Mouse (Mus musculus) midbrain, embryonic 15.5 days (tissue): ENCODE results near the gene Actr5. TPM values are rescaled to one million over a fixed set of nuclear protein-coding genes. Genes with fewer than 3 reads are reported as not detected.
A peak's percentile ranks its signal among the peaks of the same experiment; 100 is the strongest.

Experiments used
- ATAC-seq: fragments of 200-750 bp; cut with Nextera tagmentation; replicated peaks from 2 replicates; pipeline ENCODE4 v1.8.0; 2017; ENCODE audit warnings: moderate TSS enrichment
- H3K27ac ChIP-seq: fragments of 300-500 bp; sonication (generic); 2 replicates; pipeline ENCODE4 v1.5.1; 2015; ENCODE audit warnings: mild to moderate bottlenecking, inconsistent platforms
- H3K27me3 ChIP-seq: fragments of 300-500 bp; sonication (generic); replicated peaks from 2 replicates; pipeline ENCODE4 v1.6.1; 2015; ENCODE audit warnings: inconsistent platforms
- H3K36me3 ChIP-seq: fragments of 300-500 bp; sonication (generic); replicated peaks from 2 replicates; pipeline ENCODE4 v1.6.1; 2015; ENCODE audit warnings: inconsistent platforms
- H3K4me1 ChIP-seq: fragments of 300-500 bp; sonication (generic); 2 replicates; pipeline ENCODE4 v1.6.1; 2015; ENCODE audit warnings: inconsistent platforms
- H3K4me2 ChIP-seq: fragments of 300-500 bp; sonication (generic); 2 replicates; pipeline ENCODE4 v1.6.1; 2015; ENCODE audit warnings: inconsistent platforms, mild to moderate bottlenecking, moderate library complexity
- H3K4me3 ChIP-seq: fragments of 300-500 bp; sonication (generic); 2 replicates; pipeline ENCODE4 v1.5.1; 2015; ENCODE audit warnings: mild to moderate bottlenecking, inconsistent platforms
- H3K9ac ChIP-seq: fragments of 300-500 bp; sonication (generic); 2 replicates; pipeline ENCODE4 v1.6.1; 2015; ENCODE audit warnings: mild to moderate bottlenecking, inconsistent platforms
- H3K9me3 ChIP-seq: fragments of 300-500 bp; sonication (generic); 2 replicates; pipeline ENCODE4 v1.6.1; 2016; ENCODE audit warnings: inconsistent platforms
- WGBS: fragments of 180-500 bp; shearing (Covaris S2); methylation state at CpG from one replicate; pipeline ENCODE4 v1.1.7; 2015; ENCODE audit warnings: mixed read lengths; 5-methylcytosine and 5-hydroxymethylcytosine counted together
- polyA plus RNA-seq: library from polyadenylated mRNA; unstranded; fragments of >200 nt; fragmentation: Nextera tagmentation; extraction: Ambion mirVana; gene quantifications from 2 replicates; pipeline ENCODE4 v1.2.1, GENCODE M21; 2015

Actr5 gene
- polyA plus RNA-seq, 1 experiment from 2014 or later: 11.7 TPM

GRCm38 (mm10) chr2:158615702-158616101 is 9.0 kb upstream of the Actr5 start:
- 2% methylated on average over 13 of the region's 13 CpGs for WGBS

GRCm38 (mm10) chr2:158616296-158616695 is 8.4 kb upstream of the Actr5 start:
- 0 out of 2 replicates have a peak overlapping the region, but pooled peaks have one; percentile 23 for H3K9ac ChIP-seq
- H3K27ac ChIP-seq: peak overlapping the region; percentile 77
- H3K4me2 ChIP-seq: peak overlapping the region; percentile 51
- peaks cover 27% of the 10 kb centered on the region for H3K4me1 ChIP-seq
- 0% methylated on average over 12 of the region's 12 CpGs for whole genome bisulfite sequencing
- H3K27me3 ChIP-seq: peaks cover 40% of the 10 kb centered on the region
- peak; percentile 79 for ATAC-seq
- no peaks in the 10 kb centered on the region for H3K9me3 ChIP-seq
- H3K36me3 ChIP-seq: no peaks in the 10 kb centered on the region
- H3K4me3 ChIP-seq: peak overlapping the region; percentile 50

More at GRCm38 (mm10) chr2:158615702-158616101, 9.0 kb upstream of the Actr5 start:
- Histone ChIP-seq H3K27ac (0 out of 2 replicates have a peak overlapping the region, but pooled peaks have one; percentile 77), H3K9me3 (no peaks in the 10 kb centered on the region), H3K4me3 (peak overlapping the region; percentile 50), H3K27me3 (peaks cover 45% of the 10 kb centered on the region), H3K4me1 (peaks cover 31% of the 10 kb centered on the region), H3K4me2 (peak overlapping the region; percentile 51), H3K9ac (no peak overlapping the region), H3K36me3 (no peaks in the 10 kb centered on the region)
- no peak for ATAC-seq

GRCm38 (mm10) chr2:158616790-158617189 is 7.9 kb upstream of the Actr5 start:
- Histone ChIP-seq H3K27ac (peak overlapping the region; percentile 77), H3K9me3 (no peaks in the 10 kb centered on the region), H3K36me3 (no peaks in the 10 kb centered on the region), H3K27me3 (peaks cover 40% of the 10 kb centered on the region), H3K4me1 (peaks cover 27% of the 10 kb centered on the region), H3K9ac (no peak overlapping the region; the same call in 1 of the 2 replicates), H3K4me3 (peak overlapping the region; percentile 50), H3K4me2 (peak overlapping the region; percentile 51)
- WGBS: 16% methylated on average over 11 of the region's 11 CpGs
- peak; percentile 55 for ATAC-seq

- under 1% methylated on average over 39 of the region's 44 CpGs for WGBS
Measured at GRCm38 (mm10) chr2:158625231-158625630, 543 bp downstream of the Actr5 start.

GRCm38 (mm10) chr2:158625697-158626096 is 1.0 kb downstream of the Actr5 start:
- H3K9me3 ChIP-seq: no peaks in the 10 kb centered on the region
- H3K27me3 ChIP-seq: no peaks in the 10 kb centered on the region
- H3K36me3 ChIP-seq: no peaks in the 10 kb centered on the region; the same call in 1 of the 2 replicates
- peaks cover 18% of the 10 kb centered on the region for H3K4me1 ChIP-seq
- no peak for ATAC-seq
- H3K4me3 ChIP-seq: peak overlapping the region; percentile 66
- WGBS: 40% methylated on average over 8 of the region's 8 CpGs
- H3K9ac ChIP-seq: peak overlapping the region; percentile 61
- no peak overlapping the region for H3K27ac ChIP-seq
- peak overlapping the region; percentile 68 for H3K4me2 ChIP-seq

More at GRCm38 (mm10) chr2:158625231-158625630, 543 bp downstream of the Actr5 start:
- Histone ChIP-seq H3K27ac (peak overlapping the region; percentile 88), H3K9me3 (no peaks in the 10 kb centered on the region), H3K9ac (peak overlapping the region; percentile 61), H3K4me1 (peaks cover 18% of the 10 kb centered on the region), H3K4me3 (peak overlapping the region; percentile 66), H3K27me3 (no peaks in the 10 kb centered on the region), H3K36me3 (no peaks in the 10 kb centered on the region; the same call in 1 of the 2 replicates), H3K4me2 (peak overlapping the region; percentile 68)
- ATAC-seq: no peak; the same call in none of the 2 replicates

GRCm38 (mm10) chr2:158628858-158629257 is 4.2 kb downstream of the Actr5 start:
- Histone ChIP-seq H3K9ac (no peak overlapping the region), H3K4me2 (no peak overlapping the region), H3K36me3 (peaks cover 26% of the 10 kb centered on the region), H3K9me3 (no peaks in the 10 kb centered on the region), H3K27ac (no peak overlapping the region), H3K27me3 (no peaks in the 10 kb centered on the region), H3K4me3 (no peak overlapping the region), H3K4me1 (peaks cover 18% of the 10 kb centered on the region)
- 68% methylated on average over 3 of the region's 3 CpGs for WGBS
- ATAC-seq: no peak

- H3K4me1 ChIP-seq: peaks cover 18% of the 10 kb centered on the region
- no peak for ATAC-seq
- no peak overlapping the region for H3K4me2 ChIP-seq
- peaks cover 27% of the 10 kb centered on the region for H3K36me3 ChIP-seq
- no peaks in the 10 kb centered on the region for H3K9me3 ChIP-seq
- no peak overlapping the region for H3K27ac ChIP-seq
- no peak overlapping the region for H3K4me3 ChIP-seq
- H3K9ac ChIP-seq: no peak overlapping the region
- no peaks in the 10 kb centered on the region for H3K27me3 ChIP-seq
- WGBS: 91% methylated on average over 1 of the region's 1 CpGs
Measured at GRCm38 (mm10) chr2:158629414-158629813, 4.7 kb downstream of the Actr5 start.

GRCm38 (mm10) chr2:158631873-158632272 is 7.2 kb downstream of the Actr5 start:
- 78% methylated on average over 5 of the region's 5 CpGs for WGBS
- no peak overlapping the region for H3K27ac ChIP-seq
- H3K9ac ChIP-seq: no peak overlapping the region
- H3K4me3 ChIP-seq: no peak overlapping the region
- H3K4me1 ChIP-seq: peaks cover 3% of the 10 kb centered on the region
- no peak overlapping the region for H3K4me2 ChIP-seq
- peaks cover 49% of the 10 kb centered on the region for H3K36me3 ChIP-seq
- no peaks in the 10 kb centered on the region for H3K9me3 ChIP-seq
- no peak for ATAC-seq
- H3K27me3 ChIP-seq: no peaks in the 10 kb centered on the region

GRCm38 (mm10) chr2:158641869-158642268 is 17.2 kb downstream of the Actr5 start:
- Histone ChIP-seq H3K9ac (no peak overlapping the region), H3K4me3 (no peak overlapping the region), H3K36me3 (peaks cover 15% of the 10 kb centered on the region; the same call in 1 of the 2 replicates), H3K4me2 (no peak overlapping the region), H3K27ac (no peak overlapping the region), H3K4me1 (no peaks in the 10 kb centered on the region), H3K27me3 (no peaks in the 10 kb centered on the region), H3K9me3 (no peaks in the 10 kb centered on the region)
- 18% methylated on average over 2 of the region's 2 CpGs for WGBS
- ATAC-seq: peak; percentile 58; the same call in 1 of the 2 replicates

GRCm38 (mm10) chr2:158642587-158642986 is 17.9 kb downstream of the Actr5 start:
- H3K27ac ChIP-seq: no peak overlapping the region
- H3K36me3 ChIP-seq: peaks cover 10% of the 10 kb centered on the region; the same call in 1 of the 2 replicates
- no peaks in the 10 kb centered on the region for H3K27me3 ChIP-seq
- no peaks in the 10 kb centered on the region for H3K4me1 ChIP-seq
- no peaks in the 10 kb centered on the region for H3K9me3 ChIP-seq
- no peak overlapping the region for H3K9ac ChIP-seq
- WGBS: 82% methylated on average over 2 of the region's 2 CpGs
- no peak for ATAC-seq
- no peak overlapping the region for H3K4me3 ChIP-seq
- no peak overlapping the region for H3K4me2 ChIP-seq

- Histone ChIP-seq H3K9ac (no peak overlapping the region), H3K4me1 (no peaks in the 10 kb centered on the region), H3K4me2 (no peak overlapping the region), H3K4me3 (no peak overlapping the region), H3K9me3 (no peaks in the 10 kb centered on the region), H3K36me3 (peaks cover 6% of the 10 kb centered on the region; the same call in 1 of the 2 replicates), H3K27ac (no peak overlapping the region), H3K27me3 (no peaks in the 10 kb centered on the region)
- WGBS: 94% methylated on average over 3 of the region's 3 CpGs
- ATAC-seq: no peak
Measured at GRCm38 (mm10) chr2:158643791-158644190, 19.1 kb downstream of the Actr5 start.

- no peak for ATAC-seq
- Histone ChIP-seq H3K27ac (no peak overlapping the region), H3K4me1 (no peaks in the 10 kb centered on the region), H3K4me3 (no peak overlapping the region), H3K4me2 (no peak overlapping the region), H3K9ac (no peak overlapping the region), H3K9me3 (no peaks in the 10 kb centered on the region), H3K36me3 (no peaks in the 10 kb centered on the region), H3K27me3 (no peaks in the 10 kb centered on the region)
- whole genome bisulfite sequencing: 47% methylated on average over 7 of the region's 7 CpGs
Measured at GRCm38 (mm10) chr2:158651159-158651908, 26.6 kb downstream of the Actr5 start.
